Mouse (Mus musculus) retina, postnatal 7 days (tissue): ENCODE data around the gene Nectin4.
A peak's percentile ranks its signal among the peaks of the same experiment; 100 is the strongest.

ENCODE experiments used
- DNase-seq: peaks from one replicate; pipeline ENCODE4 v3.0.0-alpha.2; 2012; ENCODE audit warnings: low read depth, low spot score

Nectin4 gene

GRCm38 (mm10) chr1:171358421-171358820, 11.5 kb upstream of the Nectin4 start:
- DNase-seq = no peak

- DNase-seq = no peak
These were observed 9.6 kb upstream of the Nectin4 start for GRCm38 (mm10) chr1:171360253-171360652.

GRCm38 (mm10) chr1:171360656-171361055, 9.2 kb upstream of the Nectin4 start, which contains the start of gene Klhdc9:
Gene Klhdc9 (minus strand): TSS chr1:171360798.
- DNase-seq = peak; percentile 83

GRCm38 (mm10) chr1:171361106-171362103, 8.5 kb upstream of the Nectin4 start:
- peak; percentile 77 for DNase-seq

GRCm38 (mm10) chr1:171365934-171366333, 4.0 kb upstream of the Nectin4 start:
- no peak for DNase-seq

GRCm38 (mm10) chr1:171372880-171373279, 3.0 kb downstream of the Nectin4 start:
- DNase-seq = no peak

GRCm38 (mm10) chr1:171373946-171374345, 4.0 kb downstream of the Nectin4 start:
- no peak for DNase-seq

GRCm38 (mm10) chr1:171375646-171376097, 5.8 kb downstream of the Nectin4 start:
- DNase-seq = no peak

GRCm38 (mm10) chr1:171378298-171378697, 8.4 kb downstream of the Nectin4 start:
- no peak for DNase-seq

- DNase-seq = peak; percentile 45
These were observed 10.2 kb downstream of the Nectin4 start for GRCm38 (mm10) chr1:171379935-171380599.

GRCm38 (mm10) chr1:171382096-171382620, 12.3 kb downstream of the Nectin4 start:
- no peak for DNase-seq

GRCm38 (mm10) chr1:171384361-171384760, 14.5 kb downstream of the Nectin4 start:
- DNase-seq = no peak

GRCm38 (mm10) chr1:171385171-171385570, 15.3 kb downstream of the Nectin4 start:
- DNase-seq = no peak

- no peak for DNase-seq
These were observed 17.2 kb downstream of the Nectin4 start for GRCm38 (mm10) chr1:171387099-171387498.

- DNase-seq = no peak
These were observed 18.6 kb downstream of the Nectin4 start, which contains the start of gene Arhgap30 for GRCm38 (mm10) chr1:171388376-171389102. Gene Arhgap30 (plus strand): TSS chr1:171388954.

GRCm38 (mm10) chr1:171390101-171390500, 20.2 kb downstream of the Nectin4 start:
- DNase-seq = no peak

- no peak for DNase-seq
These were observed 31.9 kb downstream of the Nectin4 start for GRCm38 (mm10) chr1:171401821-171402220.

GRCm38 (mm10) chr1:171402991-171403390, 33.1 kb downstream of the Nectin4 start:
- no peak for DNase-seq

GRCm38 (mm10) chr1:171407263-171407662, 37.4 kb downstream of the Nectin4 start:
- no peak for DNase-seq

- no peak for DNase-seq
These were observed 40.3 kb downstream of the Nectin4 start for GRCm38 (mm10) chr1:171410231-171410630.

- DNase-seq = peak; percentile 95
These were observed 41.1 kb downstream of the Nectin4 start, which contains the start of gene Usf1 for GRCm38 (mm10) chr1:171410947-171411484. Gene Usf1 (plus strand): TSS chr1:171411313.
